ENCODE assay signal across 9 mouse cellular contexts in the genomic region with DNA sequence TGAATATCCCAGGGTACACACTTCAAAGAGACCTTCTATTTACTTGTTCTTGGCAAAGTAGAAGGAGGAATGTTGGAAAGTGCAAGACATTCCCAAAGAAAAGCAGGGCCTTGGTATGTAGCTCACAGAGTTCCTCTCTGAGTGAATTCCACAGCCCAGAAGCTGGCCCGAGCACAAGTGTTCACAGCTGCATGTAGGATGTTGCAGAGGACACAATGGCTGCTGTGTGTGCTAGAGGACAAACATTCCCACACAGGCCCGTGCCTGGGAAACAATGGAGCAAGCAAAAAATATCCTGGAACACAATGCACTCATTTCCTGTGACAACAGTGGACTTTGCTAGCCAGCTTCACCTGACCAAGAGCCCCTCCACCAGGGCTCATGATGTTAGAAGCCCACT. TPM values are rescaled to one million over a fixed set of nuclear protein-coding genes. Genes with fewer than 3 reads are reported as not detected.
DNase-seq lines count a peak whose midpoint lies in the region; TF ChIP-seq lines count a peak whose summit lies in the region.
"Had no signal": no experiment of that assay in that cellular context is flagged by ENCODE, and none has a peak within 500 bp of the region (broad histone marks: within the 10 kb centered on the region; RNA-seq: fewer than 3 reads in every experiment).

No protein-coding gene starts in this region.

- intact Hi-C loops in gastrocnemius, adult 2 months (cut with DNase I) = no loop called here

- peak; percentile 30 for DNase-seq in kidney, postnatal 14 days
- DNase-seq in kidney, postnatal 25 days = no peak
- DNase-seq in gastrocnemius, adult 2 months = peak; percentile 50
- DNase-seq in layer of hippocampus, adult 2 months (ENCODE audit: low spot score in 2 of 2) = peak in 1 of 2 experiments; percentile 48
- peak; percentile 50 for DNase-seq in skeletal muscle tissue, adult 2 months (ENCODE audit: low read depth, low spot score)
- no peak for DNase-seq in thymus, postnatal 36 days
- no peak for DNase-seq in embryo, embryonic 10.5 days (ENCODE audit: low spot score)
- DNase-seq: liver, embryonic 13.5 days had no signal

- no peak for TF ChIP-seq CTCF in gastrocnemius, adult 2 months (IDR thresholded peaks at IDR 0.05)
- no peak for TF ChIP-seq CTCF in layer of hippocampus, adult 2 months (conservative IDR thresholded peaks at IDR 0.05)

- peak overlapping the region; percentile 68 for H3K27ac ChIP-seq in gastrocnemius, adult 2 months
- peak overlapping the region; percentile 70 for H3K27ac ChIP-seq in layer of hippocampus, adult 2 months
- H3K27ac ChIP-seq: liver, embryonic 13.5 days had no signal

- H3K4me3 ChIP-seq in gastrocnemius, adult 2 months = no peak overlapping the region
- no peak overlapping the region for H3K4me3 ChIP-seq in layer of hippocampus, adult 2 months
- H3K4me3 ChIP-seq: erythroblast, embryonic 14.5 days; liver, embryonic 13.5 days had no signal

RNA-seq across cellular contexts. Expression of gene Arhgap21, which starts 59.9 kb away (rescaled TPM):
- 10 to 100 TPM; 32.4 to 35.6 TPM for total RNA-seq in gastrocnemius, adult 2 months (2021)
- 100 to 1,000 TPM; 358 to 386 TPM for total RNA-seq in layer of hippocampus, adult 2 months (2021)

Comparison
In these comparisons a context has a peak if more than half of its experiments do, and no peak if none do; other contexts are left out.
1. DNase-seq: peak in kidney, postnatal 14 days (single experiment), gastrocnemius, adult 2 months (single experiment) and skeletal muscle tissue, adult 2 months (single experiment); none in kidney, postnatal 25 days (0 of 2), thymus, postnatal 36 days (0 of 2) and embryo, embryonic 10.5 days (single experiment).
2. RNA of gene Arhgap21, which starts 59.9 kb away (total RNA-seq): 358 to 386 TPM in layer of hippocampus, adult 2 months; 32.4 to 35.6 TPM in gastrocnemius, adult 2 months; every median in the first group is over 4 times any median in the second.